Mouse (Mus musculus) skeletal muscle tissue, adult 2 months (tissue): ENCODE data around the gene Pth1r.

Source experiments
- DNase-seq: peaks from one replicate; pipeline ENCODE4 v3.0.0-alpha.2; 2012; ENCODE audit warnings: low read depth, low spot score

Gene Pth1r

GRCm38 (mm10) chr9:110750404-110751187 lies 3.7 kb upstream of the Pth1r start:
- DNase-seq, result no peak

DNA sequence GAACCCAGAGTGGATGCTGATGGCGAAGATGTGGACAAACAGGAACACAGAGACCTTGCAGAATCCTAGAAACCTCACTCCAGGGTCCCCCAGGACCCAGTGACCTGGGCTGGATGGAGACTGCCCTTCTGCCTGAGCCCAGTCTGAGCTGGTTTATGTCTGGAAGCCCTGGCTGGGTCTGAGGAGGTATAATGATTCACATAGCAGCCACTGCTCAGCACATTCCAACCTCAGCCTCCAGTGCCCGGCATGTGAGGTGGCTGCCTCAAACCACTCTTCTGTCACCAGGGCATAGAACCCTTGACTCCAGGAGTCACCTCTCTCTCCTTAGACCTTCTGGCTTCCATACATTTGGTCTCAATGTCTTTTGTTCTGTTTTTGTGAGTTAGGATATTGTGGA lies 1.5 kb upstream of the Pth1r start:
- DNase-seq, result no peak

- DNase-seq, result no peak
These were observed 707 bp downstream of the Pth1r start for GRCm38 (mm10) chr9:110746238-110746637.

DNA sequence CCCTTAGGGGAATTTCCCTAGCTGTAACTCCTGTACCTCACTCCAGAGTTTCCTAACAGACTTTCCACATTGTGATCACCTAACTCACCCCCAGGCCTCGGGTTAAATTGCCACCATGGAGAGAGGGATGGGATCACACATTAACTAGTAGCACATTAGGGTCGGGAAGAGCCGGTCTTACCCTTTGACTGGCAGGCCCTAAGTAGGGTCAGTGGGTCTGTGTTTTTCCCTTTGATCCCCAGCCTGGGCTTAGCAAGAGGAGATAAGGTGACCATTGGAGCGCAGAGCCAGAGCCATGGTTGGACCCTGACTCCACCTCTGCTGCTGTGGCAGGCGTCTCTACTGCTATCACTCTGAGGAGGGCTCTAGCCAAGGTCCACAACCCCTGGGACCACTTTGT lies 1.2 kb downstream of the Pth1r start:
- no peak for DNase-seq

GRCm38 (mm10) chr9:110743456-110744323 lies 3.3 kb downstream of the Pth1r start:
- no peak for DNase-seq

DNA sequence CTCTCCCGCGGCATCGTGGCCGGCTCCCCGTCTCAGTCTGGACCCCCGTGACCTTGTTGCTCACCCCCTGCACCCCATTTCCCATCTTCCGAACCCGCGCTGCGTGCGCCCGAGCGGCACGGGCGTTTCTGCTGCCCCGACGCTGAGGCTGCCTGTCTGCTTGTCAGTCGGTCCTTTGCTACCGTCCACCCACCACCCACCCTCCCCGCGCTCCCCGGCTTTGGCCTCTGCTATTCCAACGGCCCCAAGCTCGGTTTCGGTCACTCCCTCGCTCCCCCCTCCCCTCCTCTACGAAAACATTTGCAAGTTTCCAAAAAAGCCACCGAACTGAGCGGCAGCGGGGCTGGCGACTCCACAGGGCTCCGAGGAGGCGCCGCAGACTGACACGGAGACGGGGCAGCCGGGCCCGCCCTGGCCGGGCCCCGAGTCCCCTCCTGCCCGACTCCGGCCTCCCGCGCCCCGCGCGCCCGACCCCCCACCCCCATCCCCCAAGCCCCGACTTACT lies 3.9 kb downstream of the Pth1r start:
- no peak for DNase-seq

DNA sequence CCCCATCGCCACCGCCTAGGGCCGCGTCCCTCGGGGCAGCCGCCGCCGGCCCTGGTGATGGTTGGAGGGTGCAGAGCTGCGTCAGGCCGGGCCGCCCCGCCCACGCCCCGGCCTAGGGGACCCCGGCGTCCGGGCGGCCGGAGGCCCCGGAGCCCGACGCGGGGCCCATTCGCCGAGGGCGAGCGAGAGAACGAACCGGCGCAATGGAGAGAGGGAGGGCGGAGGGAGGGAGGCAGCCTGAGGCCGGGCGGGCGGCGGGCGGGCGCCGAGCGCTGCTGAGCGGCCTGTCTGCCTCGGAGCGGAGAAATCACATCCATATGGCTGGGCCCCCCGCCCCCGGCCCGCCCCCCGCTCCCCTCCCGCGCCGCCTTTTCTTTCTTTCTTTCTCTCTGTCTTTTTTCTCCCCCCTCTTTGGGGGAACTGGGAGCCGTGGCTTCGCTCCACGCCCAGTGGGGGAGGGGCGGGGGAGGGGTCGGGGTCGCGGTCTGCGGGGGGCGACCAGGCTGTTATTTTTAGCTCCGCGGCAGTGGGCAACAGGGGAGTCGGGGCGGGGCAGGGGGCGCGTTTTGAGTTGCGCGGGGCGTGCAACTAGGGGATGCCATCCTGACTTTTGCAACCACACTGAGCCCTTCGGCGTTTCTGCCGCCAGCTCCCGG lies 4.5 kb downstream of the Pth1r start:
- no peak for DNase-seq

GRCm38 (mm10) chr9:110741711-110742294 lies 5.1 kb downstream of the Pth1r start, which contains the start of gene Myl3:
TSS of gene Myl3 (plus strand) at chr9:110741861.
- DNase-seq, result no peak

- no peak for DNase-seq
These were observed 7.0 kb downstream of the Pth1r start for GRCm38 (mm10) chr9:110739961-110740360.

GRCm38 (mm10) chr9:110738054-110738453 lies 8.9 kb downstream of the Pth1r start:
- no peak for DNase-seq

DNA sequence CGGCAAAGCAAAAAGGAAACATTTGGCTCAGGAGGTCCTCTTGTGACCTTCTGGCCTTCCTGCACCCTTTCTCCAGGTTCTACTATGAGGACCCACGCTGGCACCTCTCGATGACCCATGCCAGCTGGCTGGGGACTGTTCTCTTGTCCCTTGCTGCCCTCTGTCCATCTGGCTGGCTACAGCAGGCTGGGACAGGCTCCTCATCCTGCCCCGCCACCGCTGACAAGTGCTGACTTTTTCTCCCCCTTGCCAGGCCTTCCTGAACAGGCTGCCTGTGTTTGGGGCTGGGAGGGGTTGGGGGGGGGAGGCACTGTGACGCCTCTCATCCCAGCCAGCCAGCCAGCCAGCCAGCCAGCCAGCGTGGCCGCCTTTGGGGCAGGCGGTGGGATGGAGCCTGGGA lies 10.6 kb downstream of the Pth1r start:
- DNase-seq, result no peak

GRCm38 (mm10) chr9:110734154-110734553 lies 12.8 kb downstream of the Pth1r start:
- no peak for DNase-seq

- no peak for DNase-seq
These were observed 13.8 kb downstream of the Pth1r start for GRCm38 (mm10) chr9:110733102-110733501.

DNA sequence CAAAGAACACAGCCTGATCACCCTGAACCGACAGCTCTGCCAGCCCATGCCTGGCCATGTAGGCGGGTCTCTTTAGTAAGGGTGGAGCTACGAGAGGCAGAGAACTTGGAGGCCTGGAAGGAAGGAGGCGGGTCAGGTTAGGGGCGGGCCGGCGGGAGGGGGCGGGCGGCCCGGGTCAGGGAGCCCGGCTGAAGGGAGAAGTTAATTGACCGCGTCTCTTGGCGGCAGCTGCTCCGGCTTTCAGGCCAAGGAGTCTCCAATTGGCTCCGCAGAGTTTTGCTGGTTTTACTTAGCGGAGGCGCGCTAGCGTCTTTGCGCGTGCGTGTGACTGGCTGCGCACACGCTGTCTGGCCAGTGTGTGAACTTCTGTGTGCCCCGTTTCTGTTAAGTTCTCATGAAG lies 14.3 kb downstream of the Pth1r start:
- peak; percentile 82 for DNase-seq

DNA sequence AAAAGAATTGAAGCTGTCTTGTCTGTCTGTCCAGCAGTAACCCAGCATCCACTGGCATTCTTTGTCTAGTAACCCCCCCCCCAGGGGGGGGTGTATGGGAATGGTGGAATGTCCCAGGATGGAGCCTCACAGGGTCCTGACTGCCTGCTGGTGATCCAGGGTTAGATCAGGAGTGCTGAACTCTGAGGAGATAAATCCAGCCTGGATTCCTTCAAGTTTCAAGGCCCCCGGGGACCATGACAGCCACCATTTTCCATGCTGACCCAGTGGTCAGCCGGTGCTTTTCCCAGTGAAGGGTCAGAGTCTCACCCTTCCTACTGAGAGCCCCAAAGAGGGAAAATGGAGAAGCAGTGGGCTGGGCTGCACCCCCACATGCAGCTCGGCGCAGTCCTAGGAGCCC lies 15.1 kb downstream of the Pth1r start:
- DNase-seq, result no peak

- no peak for DNase-seq
These were observed 17.1 kb downstream of the Pth1r start for GRCm38 (mm10) chr9:110729841-110730240.

DNA sequence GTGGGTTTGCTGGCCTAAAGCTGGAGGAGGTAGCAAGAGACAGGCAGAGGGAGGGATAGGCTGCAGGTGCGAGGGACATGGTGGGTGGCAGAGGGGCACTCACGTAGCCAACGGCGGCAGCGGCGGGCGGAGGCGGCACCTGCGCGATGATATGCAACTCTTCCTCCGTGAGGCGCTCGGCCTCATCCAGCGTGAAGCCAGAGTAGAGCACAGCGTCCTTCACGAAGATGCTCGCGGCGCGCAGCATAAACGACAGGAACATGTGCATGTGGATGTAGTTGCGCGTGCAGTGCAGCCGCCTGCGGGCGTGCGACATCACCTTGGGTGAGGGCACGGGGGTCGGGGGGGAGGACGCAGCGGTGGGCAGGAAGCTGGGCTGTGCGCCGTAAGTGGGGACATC lies 20.1 kb downstream of the Pth1r start:
- no peak for DNase-seq

DNA sequence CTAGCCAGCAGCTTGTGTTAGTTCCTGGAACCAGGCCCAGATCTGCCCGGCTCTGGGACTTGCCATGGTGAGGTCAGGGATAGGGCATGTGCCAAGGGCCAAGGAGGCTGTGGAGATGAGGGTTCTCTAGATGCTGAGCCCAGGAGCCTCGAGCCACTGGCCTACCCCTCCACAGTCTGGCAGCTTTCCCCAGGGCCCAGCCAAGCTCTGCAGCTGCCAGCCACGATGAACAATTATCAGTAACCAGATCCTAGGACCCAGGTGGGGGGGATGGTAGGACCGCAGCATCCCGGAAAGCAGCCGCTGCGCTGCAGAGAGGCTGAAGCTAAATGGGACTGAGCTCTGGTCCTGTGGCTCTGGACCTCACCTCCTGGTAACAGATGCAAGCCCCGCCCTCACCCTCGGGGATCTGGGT lies 21.2 kb downstream of the Pth1r start:
- DNase-seq, result no peak

DNA sequence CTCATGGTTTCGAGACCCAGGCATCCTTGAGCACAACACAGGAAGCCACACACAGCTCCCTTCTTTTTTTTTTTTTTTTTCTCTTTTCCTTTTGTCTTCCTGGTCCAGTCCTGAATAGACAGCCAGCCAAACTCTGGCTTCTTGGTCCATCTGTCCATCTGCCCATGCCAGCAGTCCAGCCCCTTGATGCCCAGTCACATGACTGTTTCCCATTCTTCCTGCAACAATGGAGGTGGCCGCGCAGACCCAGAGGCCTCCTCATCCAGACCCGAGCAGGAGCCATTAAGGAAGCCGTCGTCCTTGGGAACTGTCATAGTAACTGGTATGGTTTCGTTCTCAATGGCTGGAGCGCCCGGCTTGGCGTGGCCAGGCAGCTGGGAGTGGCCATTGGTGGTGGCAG lies 24.9 kb downstream of the Pth1r start:
- DNase-seq, result no peak

DNA sequence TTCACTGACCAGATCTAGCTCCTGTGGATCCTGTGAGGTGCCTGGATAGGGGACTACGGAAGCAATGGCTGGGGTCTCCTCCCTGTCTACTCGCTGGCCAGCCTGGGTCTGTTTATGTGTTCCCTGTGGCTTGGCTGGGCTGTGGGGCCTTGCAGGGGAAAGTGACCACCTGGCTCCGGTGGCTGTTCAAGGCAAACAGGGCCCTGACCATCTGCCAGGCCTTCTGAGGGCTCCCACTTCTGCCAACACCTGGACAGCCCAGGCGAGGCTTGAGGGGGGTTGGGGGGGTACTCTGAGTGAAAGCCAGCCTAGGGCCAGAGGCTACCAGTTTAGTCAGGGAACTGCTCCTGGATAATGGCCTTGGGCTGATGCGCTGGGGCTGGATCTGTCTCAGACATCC lies 27.0 kb downstream of the Pth1r start:
- DNase-seq, result no peak

GRCm38 (mm10) chr9:110718810-110719209 lies 28.1 kb downstream of the Pth1r start:
- no peak for DNase-seq

DNA sequence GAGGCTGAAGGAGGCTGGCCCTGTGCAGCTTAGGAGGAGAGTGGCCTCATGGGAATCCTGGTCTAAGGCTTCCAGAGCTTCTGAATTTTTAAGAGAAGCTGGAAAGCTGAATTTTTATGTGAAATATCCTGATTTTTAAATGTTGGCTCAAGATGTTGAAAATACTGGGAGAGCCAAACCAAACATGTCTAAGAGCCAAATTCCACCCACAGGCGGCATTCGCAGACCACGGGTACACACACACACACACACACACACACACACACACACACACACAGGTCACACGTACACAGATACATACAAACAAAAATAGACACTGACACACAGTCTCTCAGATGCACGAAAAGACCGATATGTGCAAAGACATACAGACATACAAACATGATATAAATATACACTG lies 28.9 kb downstream of the Pth1r start:
- no peak for DNase-seq
